Mouse (Mus musculus) hindbrain, embryonic 12.5 days (tissue): ENCODE results near the gene Fuca1. TPM values are rescaled to one million over a fixed set of nuclear protein-coding genes. Genes with fewer than 3 reads are reported as not detected.

ENCODE experiments used
- polyA plus RNA-seq: library from polyadenylated mRNA; unstranded; fragments of >200 nt; fragmentation: Nextera tagmentation; extraction: Ambion mirVana; gene quantifications from 2 replicates; pipeline ENCODE4 v1.2.1, GENCODE M21; 2016

Fuca1 gene
- polyA plus RNA-seq, 1 experiment from 2014 or later = 50.2 TPM

Other genes with a start within 250 kb of the Fuca1 start
- 0.42 and 0.65 TPM in 2 replicates for gene Ifnlr1, start 234.4 kb upstream of the Fuca1 start, polyA plus RNA-seq
- gene Il22ra1, start 192.6 kb upstream of the Fuca1 start, polyA plus RNA-seq = not detected in 2 replicates
- gene Myom3, start 161.0 kb upstream of the Fuca1 start, polyA plus RNA-seq = 0.35 and 1.5 TPM in 2 replicates
- 312 and 328 TPM in 2 replicates for gene Srsf10, start 65.0 kb upstream of the Fuca1 start, polyA plus RNA-seq
- gene Pnrc2, start 46.9 kb upstream of the Fuca1 start, polyA plus RNA-seq = 152 and 154 TPM in 2 replicates
- gene Cnr2, start 25.3 kb upstream of the Fuca1 start, polyA plus RNA-seq = 0.15 and 0.29 TPM in 2 replicates
- 55.6 and 60.2 TPM in 2 replicates for gene Hmgcl, start 25.7 kb downstream of the Fuca1 start, polyA plus RNA-seq
- 35.3 and 35.5 TPM in 2 replicates for gene Gale, start 43.0 kb downstream of the Fuca1 start, polyA plus RNA-seq
- 153 and 167 TPM in 2 replicates for gene Lypla2, start 51.9 kb downstream of the Fuca1 start, polyA plus RNA-seq
- 58.3 and 59.8 TPM in 2 replicates for gene Pithd1, start 66.5 kb downstream of the Fuca1 start, polyA plus RNA-seq
- gene Eloa, start 101.0 kb downstream of the Fuca1 start, polyA plus RNA-seq = 36.5 and 41.5 TPM in 2 replicates
- gene Rpl11, start 132.7 kb downstream of the Fuca1 start, polyA plus RNA-seq = 277 and 292 TPM in 2 replicates
- gene Id3, start 222.8 kb downstream of the Fuca1 start, polyA plus RNA-seq = 372 and 426 TPM in 2 replicates